Mouse (Mus musculus) 3134 (cell line): ENCODE measurements around the gene 1600012H06Rik.
A peak's percentile ranks its signal among the peaks of the same experiment; 100 is the strongest.
"Not testable (repeated sequence)": the region's sequence is repeated elsewhere in the genome, so short reads cannot be mapped to it uniquely, and the experiment has no call there.

Experiments used
- DNase-seq: peaks from one replicate; pipeline ENCODE4 v3.0.0-alpha.2; 2011; ENCODE audit warnings: low spot score; ENCODE audit not compliant: insufficient read length; ENCODE audit errors: extremely low read depth

1600012H06Rik gene

GRCm38 (mm10) chr17:14943009-14943728 is at the start of gene 1600012H06Rik, which contains the start of gene Wdr27:
Gene 1600012H06Rik, plus strand, starts transcription at chr17:14943184.
Gene Wdr27, minus strand, starts transcription at chr17:14943158.
- DNase-seq, result peak; percentile 98

GRCm38 (mm10) chr17:14895058-14895457 is 47.9 kb upstream of the 1600012H06Rik start:
- DNase-seq, result not testable (repeated sequence)

GRCm38 (mm10) chr17:14898972-14899371 is 44.0 kb upstream of the 1600012H06Rik start:
- no peak for DNase-seq

GRCm38 (mm10) chr17:14903212-14903611 is 39.8 kb upstream of the 1600012H06Rik start:
- no peak for DNase-seq

GRCm38 (mm10) chr17:14904206-14904605 is 38.8 kb upstream of the 1600012H06Rik start:
- no peak for DNase-seq

GRCm38 (mm10) chr17:14904637-14905265 is 38.2 kb upstream of the 1600012H06Rik start:
- DNase-seq, result peak; percentile 57

GRCm38 (mm10) chr17:14906611-14907010 is 36.4 kb upstream of the 1600012H06Rik start:
- peak; percentile 38 for DNase-seq

GRCm38 (mm10) chr17:14907136-14907535 is 35.8 kb upstream of the 1600012H06Rik start:
- no peak for DNase-seq

- DNase-seq, result no peak
These were observed 33.7 kb upstream of the 1600012H06Rik start for GRCm38 (mm10) chr17:14909331-14909730.

GRCm38 (mm10) chr17:14910771-14911170 is 32.2 kb upstream of the 1600012H06Rik start:
- DNase-seq, result no peak

GRCm38 (mm10) chr17:14912420-14912819 is 30.6 kb upstream of the 1600012H06Rik start:
- no peak for DNase-seq

GRCm38 (mm10) chr17:14912981-14913380 is 30.0 kb upstream of the 1600012H06Rik start:
- no peak for DNase-seq

GRCm38 (mm10) chr17:14914401-14914800 is 28.6 kb upstream of the 1600012H06Rik start:
- DNase-seq, result no peak

GRCm38 (mm10) chr17:14917866-14918265 is 25.1 kb upstream of the 1600012H06Rik start:
- DNase-seq, result no peak

GRCm38 (mm10) chr17:14921582-14921981 is 21.4 kb upstream of the 1600012H06Rik start:
- DNase-seq, result no peak

GRCm38 (mm10) chr17:14927644-14928218 is 15.3 kb upstream of the 1600012H06Rik start:
- no peak for DNase-seq

- no peak for DNase-seq
These were observed 14.4 kb upstream of the 1600012H06Rik start for GRCm38 (mm10) chr17:14928631-14929030.

GRCm38 (mm10) chr17:14930697-14931096 is 12.3 kb upstream of the 1600012H06Rik start:
- DNase-seq, result no peak

- no peak for DNase-seq
These were observed 11.5 kb upstream of the 1600012H06Rik start for GRCm38 (mm10) chr17:14931469-14931868.

- DNase-seq, result not testable (repeated sequence)
These were observed 7.7 kb upstream of the 1600012H06Rik start for GRCm38 (mm10) chr17:14935280-14935679.

- no peak for DNase-seq
These were observed 7.0 kb upstream of the 1600012H06Rik start for GRCm38 (mm10) chr17:14935841-14936605.
